Mouse (Mus musculus): Measurements from ENCODE around the gene Gcnt2. TPM values are rescaled to one million over a fixed set of nuclear protein-coding genes. Genes with fewer than 3 reads are reported as not detected.
"Not testable (repeated sequence)": the region's sequence is repeated elsewhere in the genome, so short reads cannot be mapped to it uniquely, and the experiment has no call there.

The Gcnt2 gene
- polyA plus RNA-seq, 1 experiment, result 5.5 TPM

GRCm38 (mm10) chr13:40863006-40863405 is 3.5 kb downstream of the Gcnt2 start:
- DNase-seq (ENCODE audit: low read depth, low spot score), result no peak
- WGBS, result 89% methylated on average over 9 of the region's 9 CpGs

- WGBS, result 20% methylated on average over 15 of the region's 16 CpGs
- no peak for DNase-seq (ENCODE audit: low read depth, low spot score)
Measured at GRCm38 (mm10) chr13:40868844-40869587, 9.5 kb downstream of the Gcnt2 start.

GRCm38 (mm10) chr13:40874021-40874420 is 14.5 kb downstream of the Gcnt2 start:
- DNase-seq (ENCODE audit: low read depth, low spot score), result no peak
- WGBS, result 78% methylated on average over 5 of the region's 5 CpGs

GRCm38 (mm10) chr13:40875415-40875814 is 15.9 kb downstream of the Gcnt2 start:
- 23% methylated on average over 5 of the region's 5 CpGs for WGBS
- DNase-seq (ENCODE audit: low read depth, low spot score), result no peak

GRCm38 (mm10) chr13:40877589-40877988 is 18.0 kb downstream of the Gcnt2 start:
- WGBS, result 80% methylated on average over 4 of the region's 4 CpGs

GRCm38 (mm10) chr13:40880557-40880956 is 21.0 kb downstream of the Gcnt2 start:
- 82% methylated on average over 8 of the region's 8 CpGs for WGBS

More at GRCm38 (mm10) chr13:40877589-40877988, 18.0 kb downstream of the Gcnt2 start:
- no peak for DNase-seq (ENCODE audit: low read depth, low spot score)

GRCm38 (mm10) chr13:40882606-40883005 is 23.1 kb downstream of the Gcnt2 start:
- no peak for DNase-seq (ENCODE audit: low read depth, low spot score)
- 81% methylated on average over 5 of the region's 5 CpGs for WGBS

More at GRCm38 (mm10) chr13:40880557-40880956, 21.0 kb downstream of the Gcnt2 start:
- DNase-seq (ENCODE audit: low read depth, low spot score), result no peak

GRCm38 (mm10) chr13:40883903-40884302 is 24.3 kb downstream of the Gcnt2 start:
- WGBS, result 81% methylated on average over 9 of the region's 9 CpGs
- no peak for DNase-seq (ENCODE audit: low read depth, low spot score)

GRCm38 (mm10) chr13:40884878-40885277 is 25.3 kb downstream of the Gcnt2 start:
- DNase-seq (ENCODE audit: low read depth, low spot score), result no peak
- 78% methylated on average over 5 of the region's 5 CpGs for WGBS

GRCm38 (mm10) chr13:40885935-40886642 is 26.5 kb downstream of the Gcnt2 start:
- no peak for DNase-seq (ENCODE audit: low read depth, low spot score)
- WGBS, result 57% methylated on average over 10 of the region's 10 CpGs

GRCm38 (mm10) chr13:40886643-40887381 is 27.3 kb downstream of the Gcnt2 start:
- 15% methylated on average over 22 of the region's 22 CpGs for WGBS
- no peak for DNase-seq (ENCODE audit: low read depth, low spot score)

- 58% methylated on average over 5 of the region's 5 CpGs for WGBS
- no peak for DNase-seq (ENCODE audit: low read depth, low spot score)
Measured at GRCm38 (mm10) chr13:40890595-40890994, 31.0 kb downstream of the Gcnt2 start.

- not testable (repeated sequence) for DNase-seq (ENCODE audit: low read depth, low spot score)
- WGBS, result 97% methylated on average over 1 of the region's 1 CpGs
Measured at GRCm38 (mm10) chr13:40891369-40891768, 31.8 kb downstream of the Gcnt2 start.

- 82% methylated on average over 7 of the region's 7 CpGs for WGBS
Measured at GRCm38 (mm10) chr13:40892043-40892442, 32.5 kb downstream of the Gcnt2 start.

GRCm38 (mm10) chr13:40892547-40892946 is 33.0 kb downstream of the Gcnt2 start:
- DNase-seq (ENCODE audit: low read depth, low spot score), result no peak
- WGBS, result 80% methylated on average over 4 of the region's 4 CpGs

More at GRCm38 (mm10) chr13:40892043-40892442, 32.5 kb downstream of the Gcnt2 start:
- no peak for DNase-seq (ENCODE audit: low read depth, low spot score)

- 68% methylated on average over 3 of the region's 3 CpGs for WGBS
- no peak for DNase-seq (ENCODE audit: low read depth, low spot score)
Measured at GRCm38 (mm10) chr13:40893573-40893972, 34.0 kb downstream of the Gcnt2 start.

GRCm38 (mm10) chr13:40898049-40898690 is 38.6 kb downstream of the Gcnt2 start:
- not testable (repeated sequence) for DNase-seq (ENCODE audit: low read depth, low spot score)
- WGBS, result 56% methylated on average over 14 of the region's 14 CpGs

GRCm38 (mm10) chr13:40898698-40899097 is 39.1 kb downstream of the Gcnt2 start:
- 83% methylated on average over 4 of the region's 4 CpGs for WGBS
- DNase-seq (ENCODE audit: low read depth, low spot score), result no peak

- 89% methylated on average over 8 of the region's 8 CpGs for WGBS
Measured at GRCm38 (mm10) chr13:40899349-40899993, 39.9 kb downstream of the Gcnt2 start.

More at GRCm38 (mm10) chr13:40899349-40899993, 39.9 kb downstream of the Gcnt2 start:
- DNase-seq (ENCODE audit: low read depth, low spot score), result no peak
